Mouse (Mus musculus): ENCODE results near the gene Olfr556. TPM values are rescaled to one million over a fixed set of nuclear protein-coding genes. Genes with fewer than 3 reads are reported as not detected.
A peak's percentile ranks its signal among the peaks of the same experiment; 100 is the strongest.
"Not testable (repeated sequence)": the region's sequence is repeated elsewhere in the genome, so short reads cannot be mapped to it uniquely, and the experiment has no call there.

The Olfr556 gene
- total RNA-seq (2022), result not detected

GRCm38 (mm10) chr7:102664599-102664998, at the start of gene Olfr556:
Olfr556 (plus strand) TSS chr7:102664899.
- DNase-seq (ENCODE audit: low spot score), result no peak

GRCm38 (mm10) chr7:102618118-102618517, 46.6 kb upstream of the Olfr556 start, which contains the start of gene Olfr553:
Olfr553 (minus strand) TSS chr7:102618218.
- DNase-seq (ENCODE audit: low spot score), result no peak

GRCm38 (mm10) chr7:102619608-102620007, 45.1 kb upstream of the Olfr556 start:
- peak; percentile 7 for DNase-seq (ENCODE audit: low spot score)

DNA sequence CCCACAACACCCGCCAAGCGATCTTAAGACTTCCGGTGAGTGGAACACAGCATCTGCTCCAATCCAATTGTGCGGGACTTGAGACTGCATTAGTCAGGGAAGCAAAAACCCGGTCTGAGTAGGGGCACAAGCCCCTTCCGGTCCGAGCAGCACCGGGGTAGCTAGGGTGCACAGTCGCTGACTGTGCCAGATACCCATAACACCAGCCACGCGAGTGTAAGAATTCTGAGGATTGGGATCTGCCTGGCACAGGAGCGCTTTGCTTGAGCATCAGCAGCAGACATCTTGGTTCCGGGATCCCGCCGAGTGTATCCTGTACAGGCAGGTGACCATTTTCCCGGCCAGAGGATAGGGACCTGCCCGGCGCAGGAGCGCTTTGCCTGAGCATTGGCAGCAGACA, 44.3 kb upstream of the Olfr556 start:
- DNase-seq (ENCODE audit: low spot score), result not testable (repeated sequence)

- DNase-seq (ENCODE audit: low spot score), result peak; percentile 65
Measured at GRCm38 (mm10) chr7:102636665-102637064, 28.0 kb upstream of the Olfr556 start.

GRCm38 (mm10) chr7:102638132-102638531, 26.6 kb upstream of the Olfr556 start, which contains the start of gene Olfr554:
Olfr554 (plus strand) TSS chr7:102638432.
- DNase-seq (ENCODE audit: low spot score), result no peak

DNA sequence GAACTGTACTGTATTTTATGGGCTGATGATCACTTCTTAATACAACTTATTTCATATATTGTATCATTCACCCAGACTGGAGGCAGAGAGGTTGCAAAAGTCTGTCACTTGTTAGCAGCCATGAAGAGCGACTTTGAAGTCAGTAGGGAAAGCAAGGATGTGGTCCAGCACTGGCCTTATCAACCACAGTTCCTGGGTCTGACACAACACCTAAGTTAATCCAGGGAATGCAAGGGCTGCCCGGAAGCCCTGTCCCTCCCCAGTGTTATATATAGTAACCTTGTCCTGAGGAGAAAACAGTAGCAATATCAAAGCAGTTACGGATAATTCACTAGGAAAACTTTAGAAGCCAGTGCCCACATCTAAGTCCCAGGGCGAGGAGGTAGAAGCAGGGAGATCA, 19.8 kb upstream of the Olfr556 start:
- DNase-seq (ENCODE audit: low spot score), result not testable (repeated sequence)

GRCm38 (mm10) chr7:102658523-102658922, 6.2 kb upstream of the Olfr556 start, which contains the start of gene Olfr555:
Olfr555 (plus strand) TSS chr7:102658823.
- DNase-seq (ENCODE audit: low spot score), result no peak

DNA sequence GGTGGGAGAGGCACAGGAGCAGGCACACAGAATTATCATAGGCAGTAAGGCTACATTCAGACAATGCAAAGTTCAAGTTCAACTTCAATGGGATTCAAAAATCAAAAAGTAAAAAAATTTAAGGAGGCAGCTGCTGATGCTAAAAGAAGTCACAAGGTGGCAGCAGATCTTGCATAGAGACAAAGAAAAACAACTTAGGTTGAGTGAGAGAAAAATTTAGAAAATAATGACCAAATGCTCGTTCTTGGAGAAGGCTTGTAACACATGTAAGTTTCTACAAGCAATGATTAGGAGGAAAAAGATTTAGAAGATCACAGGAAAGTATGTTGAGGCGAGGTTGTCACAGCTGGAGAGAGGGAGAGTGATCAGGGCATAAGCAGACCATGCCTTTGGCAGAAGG, 679 bp downstream of the Olfr556 start:
- DNase-seq (ENCODE audit: low spot score), result no peak

DNA sequence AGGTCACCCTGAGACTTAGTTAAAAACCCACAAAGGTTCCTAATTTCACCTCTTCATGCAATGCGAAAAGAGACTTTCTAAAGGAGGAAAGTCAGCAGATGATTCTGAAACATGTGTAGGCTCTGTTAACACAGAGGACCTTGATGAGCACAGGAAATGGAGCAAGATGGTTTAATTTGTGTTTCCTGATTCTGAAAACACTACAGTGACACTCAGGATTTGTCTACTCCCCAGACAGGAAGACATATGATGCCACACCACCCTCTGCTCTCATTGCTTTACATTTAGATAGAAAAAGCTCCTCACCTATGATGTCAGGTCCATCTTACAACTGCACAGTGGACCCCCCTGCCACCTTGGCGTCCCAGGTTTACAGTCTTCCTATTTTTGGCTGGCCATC, 11.5 kb downstream of the Olfr556 start:
- no peak for DNase-seq (ENCODE audit: low spot score)

DNA sequence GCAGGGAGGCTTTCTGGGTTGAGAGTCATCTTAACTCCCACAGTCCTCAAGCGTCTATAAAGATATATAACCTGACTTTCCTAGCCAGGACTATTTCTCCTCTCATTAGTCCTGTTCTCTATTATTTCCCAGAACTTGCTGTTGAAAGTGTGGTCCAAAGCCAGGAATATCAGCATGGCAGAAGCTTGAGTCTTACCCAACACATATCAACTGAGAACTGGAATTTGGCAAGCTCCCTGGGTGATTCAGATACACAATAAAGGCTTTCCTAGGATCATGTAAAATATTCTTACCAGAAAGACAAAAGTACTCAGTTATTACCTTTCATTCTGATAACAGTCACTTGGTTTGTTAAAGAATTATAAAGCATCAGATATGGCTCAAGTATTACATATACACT, 17.2 kb downstream of the Olfr556 start:
- DNase-seq (ENCODE audit: low spot score), result no peak

DNA sequence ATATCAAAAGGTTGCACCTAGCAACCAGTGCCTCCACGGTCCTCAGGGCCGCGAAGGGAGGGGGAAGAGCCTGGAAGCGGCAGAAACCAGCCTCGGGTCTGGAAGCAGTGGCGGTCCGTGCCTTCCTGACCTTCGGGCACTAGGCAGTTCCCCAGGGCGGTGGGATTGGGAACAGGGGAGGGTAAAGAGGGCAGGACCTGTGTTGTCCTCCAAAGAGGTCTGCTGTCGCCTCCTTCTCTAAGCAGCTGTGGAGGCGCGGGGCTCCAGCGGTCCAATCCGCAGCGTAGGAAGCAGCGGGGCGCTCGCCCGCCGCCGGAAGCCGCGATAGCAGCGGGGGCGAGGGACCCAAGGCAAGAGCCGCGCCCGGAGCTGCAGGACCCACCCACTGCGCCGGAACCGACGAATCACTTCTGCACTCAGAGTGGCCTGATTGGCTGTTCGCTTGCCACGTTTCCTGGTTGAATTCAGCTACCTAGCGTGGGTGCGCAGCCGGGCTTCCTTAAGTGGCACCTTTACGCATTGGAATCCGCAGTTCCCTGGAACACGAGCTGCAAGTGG, 22.3 kb downstream of the Olfr556 start, which contains the start of gene Trim68:
Trim68 (minus strand) TSS at position 384 of the 558 bp plus-strand sequence.
- DNase-seq (ENCODE audit: low spot score), result peak; percentile 91

GRCm38 (mm10) chr7:102695358-102696125, 30.8 kb downstream of the Olfr556 start, which contains the start of gene Olfr557:
Olfr557 (plus strand) TSS chr7:102695910.
- DNase-seq (ENCODE audit: low spot score), result peak; percentile 26

DNA sequence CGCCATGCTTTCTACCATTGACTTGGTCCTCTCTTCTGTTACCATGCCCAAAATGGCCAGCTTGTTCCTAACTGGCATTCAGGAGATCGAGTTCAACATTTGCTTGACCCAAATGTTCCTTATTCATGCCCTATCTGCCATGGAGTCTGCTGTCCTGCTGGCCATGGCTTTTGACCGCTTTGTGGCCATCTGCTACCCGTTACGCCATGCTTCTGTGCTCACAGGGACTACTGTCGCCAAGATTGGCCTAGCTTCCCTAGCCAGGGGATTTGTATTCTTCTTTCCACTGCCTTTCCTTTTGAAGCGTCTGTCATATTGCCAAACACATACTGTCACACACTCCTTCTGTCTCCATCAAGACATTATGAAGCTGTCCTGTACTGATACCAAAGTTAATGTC, 33.8 kb downstream of the Olfr556 start:
- DNase-seq (ENCODE audit: low spot score), result no peak

DNA sequence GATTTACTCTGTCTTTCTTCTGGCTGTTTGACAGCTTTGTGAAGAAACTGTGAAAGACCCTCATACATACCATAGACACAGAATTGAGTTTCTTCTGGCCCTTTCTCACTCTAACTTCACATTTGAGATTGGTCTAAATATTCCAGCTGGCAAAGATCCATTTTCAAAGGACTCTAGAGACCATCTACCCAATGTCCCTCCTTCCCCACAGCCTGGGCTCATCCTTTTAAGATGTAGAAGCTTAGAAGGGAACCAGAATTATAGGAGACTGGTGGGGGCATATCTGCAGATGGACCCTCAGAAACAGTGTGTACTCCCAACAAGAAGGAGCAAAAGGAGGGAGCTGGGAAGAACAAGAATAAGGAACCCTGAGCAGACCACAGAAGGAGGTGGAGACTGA, 37.2 kb downstream of the Olfr556 start, which contains the start of gene Olfr558:
Olfr558 (plus strand) TSS at position 301 of the 400 bp plus-strand sequence.
- DNase-seq (ENCODE audit: low spot score), result no peak

DNA sequence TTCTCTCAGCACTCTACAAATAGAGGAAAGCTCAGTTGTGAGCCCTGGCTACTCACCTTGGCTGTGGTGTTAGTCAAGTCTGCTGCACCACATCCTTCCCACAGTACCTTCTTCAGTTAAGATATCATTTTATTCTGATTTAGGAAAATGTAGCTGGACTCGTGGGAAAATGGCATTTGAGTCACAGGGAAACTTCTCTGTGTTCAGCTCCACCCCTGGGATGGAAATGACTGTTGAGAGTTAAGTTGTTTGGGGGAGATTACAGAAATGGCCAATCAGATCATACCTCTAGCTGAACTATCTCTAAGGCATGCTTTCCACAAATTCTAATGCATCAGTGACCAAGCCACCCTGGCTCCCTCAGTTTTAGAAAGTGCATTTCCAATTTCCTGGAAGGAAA, 54.3 kb downstream of the Olfr556 start, which contains the start of gene Olfr33:
Olfr33 (minus strand) TSS at position 101 of the 400 bp plus-strand sequence.
- no peak for DNase-seq (ENCODE audit: low spot score)

Other genes with a start within 250 kb of the Olfr556 start
- 10 to 100 TPM in 3 of 4 experiments, 1 to 10 TPM in 1; 8.8 to 13.1 (median 10.9) TPM for gene Rrm1, start 223.2 kb upstream of the Olfr556 start, total RNA-seq (2022)
- gene Olfr543, start 183.2 kb upstream of the Olfr556 start, total RNA-seq (2022), result not detected
- not detected for gene Olfr544, start 176.6 kb upstream of the Olfr556 start, total RNA-seq (2022)
- gene Olfr545, start 165.3 kb upstream of the Olfr556 start, total RNA-seq (2022), result not detected
- gene Olfr547, start 130.2 kb upstream of the Olfr556 start, total RNA-seq (2022), result not detected
- gene Olfr548-ps1, start 124.0 kb upstream of the Olfr556 start, total RNA-seq (2022), result not detected
- gene Olfr549, start 115.0 kb upstream of the Olfr556 start, total RNA-seq (2022), result not detected
- gene Trim21, start 99.4 kb upstream of the Olfr556 start, total RNA-seq (2022), result 1 to 10 TPM; 5.1 to 8.2 (median 6.2) TPM
- under 1 TPM in 3 of 4 experiments, not detected in 1; 0.26 to 0.41 (median 0.27) TPM for gene Olfr550, start 93.5 kb upstream of the Olfr556 start, total RNA-seq (2022)
- gene Olfr551, start 73.0 kb upstream of the Olfr556 start, total RNA-seq (2022), result not detected
- under 1 TPM; 0.11 to 0.20 (median 0.14) TPM for gene Olfr552, start 67.1 kb upstream of the Olfr556 start, total RNA-seq (2022)
- gene Olfr553, start 46.7 kb upstream of the Olfr556 start, total RNA-seq (2022), result not detected
- not detected for gene Olfr554, start 26.5 kb upstream of the Olfr556 start, total RNA-seq (2022)
- gene Olfr555, start 6.1 kb upstream of the Olfr556 start, total RNA-seq (2022), result not detected
- gene Trim68, start 22.4 kb downstream of the Olfr556 start, total RNA-seq (2022), result 10 to 100 TPM in 2 of 4 experiments, 1 to 10 TPM in 2; 7.1 to 12.6 (median 10.1) TPM
- not detected for gene Olfr557, start 31.0 kb downstream of the Olfr556 start, total RNA-seq (2022)
- 1 to 10 TPM; 1.7 to 2.8 (median 2.0) TPM for gene Olfr558, start 37.3 kb downstream of the Olfr556 start, total RNA-seq (2022)
- not detected for gene Olfr33, start 54.2 kb downstream of the Olfr556 start, total RNA-seq (2022)
- gene Olfr559, start 62.6 kb downstream of the Olfr556 start, total RNA-seq (2022), result not detected
- under 1 TPM in 1 of 4 experiments, not detected in 3; 0.16 TPM for gene Olfr560, start 94.5 kb downstream of the Olfr556 start, total RNA-seq (2022)
- under 1 TPM; 0.23 to 0.41 (median 0.30) TPM for gene Olfr78, start 94.6 kb downstream of the Olfr556 start, total RNA-seq (2022)
- gene Olfr561, start 106.3 kb downstream of the Olfr556 start, total RNA-seq (2022), result not detected
- gene Olfr564, start 138.6 kb downstream of the Olfr556 start, total RNA-seq (2022), result not detected
- not detected for gene Olfr566, start 193.9 kb downstream of the Olfr556 start, total RNA-seq (2022)
- gene Olfr568, start 212.2 kb downstream of the Olfr556 start, total RNA-seq (2022), result not detected
- not detected for gene Olfr569, start 226.0 kb downstream of the Olfr556 start, total RNA-seq (2022)
- gene Olfr570, start 229.7 kb downstream of the Olfr556 start, total RNA-seq (2022), result not detected

All from heart, adult 8-10 months (tissue).